Mouse (Mus musculus) left cerebral cortex, postnatal 14 days (tissue): ENCODE data around the gene Dcaf11. TPM values are rescaled to one million over a fixed set of nuclear protein-coding genes. Genes with fewer than 3 reads are reported as not detected.
A peak's percentile ranks its signal among the peaks of the same experiment; 100 is the strongest.

Experiments used
- DNase-seq, 2 experiments: peaks; one replicate each; pipeline ENCODE4 v3.0.0; 2021 to 2022; ENCODE audit warnings: low spot score in 2 of 2, mixed read lengths in 1 of 2
- intact Hi-C: fragments of 180-260 bp; cut with DNase I; formaldehyde crosslinking; loops from one replicate; pipeline ENCODE4 v1.15.1; 2025
- total RNA-seq, 2 experiments: library from RNA; stranded (reverse); gene quantifications; 2 replicates each; pipeline ENCODE4 v1.2.3; 2021

The Dcaf11 gene
- total RNA-seq, 2 experiments from 2014 or later: 75.3 to 78.4 TPM

- intact Hi-C loops: no loop called here
- DNase-seq: peak in 1 of 2 experiments; percentile 42
Observed at GRCm38 (mm10) chr14:55578668-55579269, 19.0 kb downstream of the Dcaf11 start.

GRCm38 (mm10) chr14:55579511-55580496 is 20.0 kb downstream of the Dcaf11 start:
- intact Hi-C loops: no loop called here
- DNase-seq: no peak

GRCm38 (mm10) chr14:55580731-55581130 is 20.9 kb downstream of the Dcaf11 start:
- intact Hi-C loops: no loop called here
- DNase-seq: no peak

GRCm38 (mm10) chr14:55581981-55582681 is 22.3 kb downstream of the Dcaf11 start:
- intact Hi-C loops: no loop called here
- DNase-seq: no peak

- no peak for DNase-seq
- intact Hi-C loops: no loop called here
Observed at GRCm38 (mm10) chr14:55584303-55584701, 24.5 kb downstream of the Dcaf11 start.

- intact Hi-C loops: no loop called here
- peak in 1 of 2 experiments; percentile 49 for DNase-seq
Observed at GRCm38 (mm10) chr14:55584702-55585565, 25.1 kb downstream of the Dcaf11 start, which contains the start of gene Emc9. TSS of gene Emc9 (minus strand) at chr14:55585302.

- intact Hi-C loops: no loop called here
Observed at GRCm38 (mm10) chr14:55585566-55585960, 25.8 kb downstream of the Dcaf11 start.

GRCm38 (mm10) chr14:55586149-55586548 is 26.3 kb downstream of the Dcaf11 start:
- DNase-seq: no peak
- intact Hi-C loops: no loop called here

More at GRCm38 (mm10) chr14:55585566-55585960, 25.8 kb downstream of the Dcaf11 start:
- no peak for DNase-seq

- DNase-seq: no peak
- intact Hi-C loops: no loop called here
Observed at GRCm38 (mm10) chr14:55589271-55589670, 29.5 kb downstream of the Dcaf11 start.

GRCm38 (mm10) chr14:55589771-55590448 is 30.1 kb downstream of the Dcaf11 start:
- intact Hi-C loops: no loop called here
- no peak for DNase-seq

GRCm38 (mm10) chr14:55590748-55591330 is 31.0 kb downstream of the Dcaf11 start, which contains the start of gene Psme2:
TSS of gene Psme2 (minus strand) at chr14:55591113.
- intact Hi-C loops: no loop called here
- DNase-seq: peak; percentile 91 to 95

- intact Hi-C loops: no loop called here
- peak; percentile 95 for DNase-seq
Observed at GRCm38 (mm10) chr14:55591331-55591891, 31.6 kb downstream of the Dcaf11 start, which contains the start of gene Rnf31. TSS of gene Rnf31 (plus strand) at chr14:55591708.

GRCm38 (mm10) chr14:55592226-55592625 is 32.4 kb downstream of the Dcaf11 start:
- no peak for DNase-seq

GRCm38 (mm10) chr14:55596036-55596690 is 36.4 kb downstream of the Dcaf11 start:
- intact Hi-C loops: no loop called here
- peak in 1 of 2 experiments; percentile 74 for DNase-seq

More at GRCm38 (mm10) chr14:55592226-55592625, 32.4 kb downstream of the Dcaf11 start:
- intact Hi-C loops: no loop called here

- intact Hi-C loops: no loop called here
- no peak for DNase-seq
Observed at GRCm38 (mm10) chr14:55598521-55599390, 39.0 kb downstream of the Dcaf11 start.

GRCm38 (mm10) chr14:55603271-55603632 is 43.4 kb downstream of the Dcaf11 start, which contains the start of gene Irf9:
TSS of gene Irf9 (plus strand) at chr14:55603571.
- intact Hi-C loops: no loop called here
- no peak for DNase-seq
